Mouse (Mus musculus) testis, adult 2 months (tissue): ENCODE measurements around the gene Cd19. TPM values are rescaled to one million over a fixed set of nuclear protein-coding genes. Genes with fewer than 3 reads are reported as not detected.

Experiments
- H3K27ac ChIP-seq: fragments of 200-500 bp; 2 replicates; pipeline ENCODE4 v1.5.1; 2012; ENCODE audit warnings: low read depth, low read length; ENCODE audit not compliant: control insufficient read depth, insufficient read depth
- H3K27me3 ChIP-seq: fragments of 200-500 bp; 2 replicates; pipeline ENCODE4 v1.6.1; 2012; ENCODE audit warnings: mild to moderate bottlenecking, low read length, moderate library complexity; ENCODE audit not compliant: control insufficient read depth, insufficient read depth
- H3K36me3 ChIP-seq: fragments of 200-500 bp; 2 replicates; pipeline ENCODE4 v1.6.1; 2012; ENCODE audit warnings: mild to moderate bottlenecking, low read length; ENCODE audit not compliant: control insufficient read depth, insufficient read depth
- H3K4me1 ChIP-seq: fragments of 200-500 bp; 2 replicates; pipeline ENCODE4 v1.6.1; 2012; ENCODE audit warnings: low read length; ENCODE audit not compliant: control insufficient read depth, insufficient read depth
- H3K4me3 ChIP-seq: fragments of 200-500 bp; 2 replicates; pipeline ENCODE4 v1.5.1; 2012; ENCODE audit warnings: low read depth, mild to moderate bottlenecking, low read length, moderate library complexity, mixed read lengths; ENCODE audit not compliant: control insufficient read depth
- CTCF ChIP-seq: fragments of 200-500 bp; IDR thresholded peaks from 2 replicates; pipeline ENCODE4 v1.5.1; 2012; ENCODE audit warnings: low read depth, mild to moderate bottlenecking, inconsistent platforms, low read length, moderate library complexity; ENCODE audit not compliant: control insufficient read depth, insufficient read depth, insufficient replicate concordance
- POLR2A ChIP-seq: fragments of 200-500 bp; IDR thresholded peaks from 2 replicates; pipeline ENCODE4 v1.6.1; 2012; ENCODE audit warnings: low read depth, mild to moderate bottlenecking, inconsistent platforms, low read length, moderate library complexity; ENCODE audit not compliant: control insufficient read depth
- polyA plus RNA-seq: library from polyadenylated mRNA; depleted of rRNA; stranded (reverse); fragments of >200 nt; gene quantifications from 2 replicates; pipeline ENCODE4 v1.2.3, GENCODE M21; 2012

The Cd19 gene
- polyA plus RNA-seq, 1 experiment, result 1.8 TPM

DNA sequence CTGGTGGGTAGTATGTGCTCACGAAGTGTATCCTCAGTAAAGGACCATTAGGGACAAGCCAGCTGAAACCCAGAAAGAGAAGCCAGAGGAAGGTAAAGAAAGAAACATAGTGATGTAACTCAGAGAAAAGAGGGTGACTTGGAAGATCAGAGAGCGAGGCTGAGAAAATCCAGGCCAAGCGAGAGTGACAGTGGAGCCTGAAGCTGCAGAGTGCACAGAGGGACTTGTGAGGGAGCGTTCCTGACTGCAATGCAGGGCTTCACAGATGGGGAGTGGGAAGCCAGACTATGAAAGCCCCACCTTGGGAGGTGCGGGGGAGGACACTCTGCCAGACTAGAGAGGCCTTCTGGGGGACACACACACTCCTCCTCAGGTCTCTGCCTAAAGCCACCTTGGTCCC lies 43.5 kb upstream of the Cd19 start:
- Histone ChIP-seq H3K27me3 (no peaks in the 10 kb centered on the region), H3K27ac (no peak overlapping the region), H3K4me1 (no peaks in the 10 kb centered on the region; the same call in 1 of the 2 replicates), H3K4me3 (no peak overlapping the region), H3K36me3 (no peaks in the 10 kb centered on the region)
- TF ChIP-seq CTCF (no peak), POLR2A (no peak)

DNA sequence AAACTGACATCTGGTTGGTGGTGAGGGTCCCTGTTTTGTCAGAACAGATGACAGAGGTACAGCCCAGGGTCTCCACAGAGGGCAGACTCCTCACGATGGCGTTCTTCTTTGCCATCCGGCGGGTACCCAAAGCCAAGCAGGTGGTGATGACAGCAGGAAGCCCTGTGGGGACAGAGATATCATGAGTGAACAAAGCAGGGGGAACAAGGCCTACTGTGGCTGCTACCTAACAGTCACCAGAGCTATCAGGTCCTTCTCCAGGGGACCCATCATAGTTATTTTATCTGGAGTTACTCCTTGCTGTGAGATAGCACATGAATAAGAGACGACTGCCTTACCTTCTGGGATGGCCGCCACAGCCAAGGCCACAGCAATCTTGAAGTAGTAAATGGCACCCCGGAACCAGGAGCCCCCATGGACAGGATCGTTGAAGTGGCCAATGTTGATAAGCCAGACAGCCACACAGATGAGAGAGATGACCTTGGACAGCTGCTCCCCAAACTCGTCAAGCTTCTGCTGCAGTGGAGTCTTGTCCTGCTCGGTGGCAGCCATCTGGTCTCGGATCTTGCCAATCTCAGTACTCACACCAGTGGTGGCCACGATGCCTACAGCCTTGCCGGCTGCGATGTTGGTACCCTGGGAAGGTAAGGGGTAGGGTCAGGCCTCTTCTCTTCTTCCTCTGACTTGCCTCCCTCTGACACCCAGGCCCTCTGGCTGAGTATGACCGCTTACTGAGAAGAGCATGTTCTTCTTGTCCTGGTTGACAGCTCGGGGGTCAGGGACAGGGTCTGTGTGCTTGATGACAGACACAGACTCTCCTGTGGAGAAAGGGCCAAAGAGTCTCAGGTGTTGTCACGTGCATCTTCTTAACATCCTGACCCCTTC lies 41.9 kb upstream of the Cd19 start:
- Histone ChIP-seq H3K4me1 (peaks cover 2% of the 10 kb centered on the region; the same call in 1 of the 2 replicates), H3K4me3 (no peak overlapping the region), H3K27me3 (no peaks in the 10 kb centered on the region), H3K27ac (no peak overlapping the region), H3K36me3 (no peaks in the 10 kb centered on the region)
- TF ChIP-seq CTCF, result no peak
- TF ChIP-seq POLR2A, result no peak

DNA sequence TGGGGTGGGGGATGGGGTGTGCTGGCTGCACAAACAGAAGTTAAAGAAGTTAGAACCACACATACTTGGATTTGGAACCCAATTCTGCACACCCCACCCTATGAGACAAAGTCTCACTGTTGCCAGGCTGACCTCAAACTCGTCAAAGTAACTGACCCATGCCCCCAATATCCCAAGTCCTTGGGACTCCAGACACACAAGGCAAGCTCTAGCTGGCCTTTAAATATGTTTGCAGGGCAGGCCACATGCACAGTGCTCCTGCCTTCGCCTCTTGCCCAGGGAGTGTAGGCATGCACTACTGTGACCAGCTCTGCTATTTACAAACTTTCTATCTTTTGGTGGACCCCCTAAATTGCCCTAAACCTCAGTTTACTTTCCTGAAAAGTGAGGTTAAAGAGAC lies 40.6 kb upstream of the Cd19 start:
- TF ChIP-seq CTCF (no peak), POLR2A (no peak)
- Histone ChIP-seq H3K36me3 (no peaks in the 10 kb centered on the region), H3K27ac (no peak overlapping the region), H3K27me3 (no peaks in the 10 kb centered on the region), H3K4me3 (no peak overlapping the region), H3K4me1 (peaks cover 2% of the 10 kb centered on the region; the same call in 1 of the 2 replicates)

DNA sequence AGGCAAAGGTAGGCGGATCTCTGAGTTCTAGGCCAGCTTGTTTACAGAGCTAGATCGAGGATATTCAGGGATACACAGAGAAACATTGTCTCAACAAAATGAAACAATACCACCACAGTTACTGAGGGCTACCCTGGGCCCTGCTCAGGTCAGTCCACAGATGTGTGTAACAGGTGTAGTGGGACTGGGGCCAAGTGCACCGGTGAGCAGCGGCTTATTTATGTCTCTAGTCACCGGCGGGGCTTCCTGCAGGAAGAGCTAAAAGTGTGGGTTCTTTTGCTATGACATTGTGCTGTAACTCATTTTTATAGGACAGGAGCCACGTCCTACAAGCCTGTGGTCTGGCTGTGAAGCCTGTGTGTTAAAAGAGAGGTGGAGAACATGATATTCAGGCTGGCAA lies 39.2 kb upstream of the Cd19 start:
- H3K36me3 ChIP-seq, result no peaks in the 10 kb centered on the region
- no peaks in the 10 kb centered on the region for H3K27me3 ChIP-seq
- peaks cover 2% of the 10 kb centered on the region; the same call in 1 of the 2 replicates for H3K4me1 ChIP-seq
- no peak overlapping the region for H3K4me3 ChIP-seq
- TF ChIP-seq CTCF (no peak), POLR2A (no peak)
- no peak overlapping the region for H3K27ac ChIP-seq

DNA sequence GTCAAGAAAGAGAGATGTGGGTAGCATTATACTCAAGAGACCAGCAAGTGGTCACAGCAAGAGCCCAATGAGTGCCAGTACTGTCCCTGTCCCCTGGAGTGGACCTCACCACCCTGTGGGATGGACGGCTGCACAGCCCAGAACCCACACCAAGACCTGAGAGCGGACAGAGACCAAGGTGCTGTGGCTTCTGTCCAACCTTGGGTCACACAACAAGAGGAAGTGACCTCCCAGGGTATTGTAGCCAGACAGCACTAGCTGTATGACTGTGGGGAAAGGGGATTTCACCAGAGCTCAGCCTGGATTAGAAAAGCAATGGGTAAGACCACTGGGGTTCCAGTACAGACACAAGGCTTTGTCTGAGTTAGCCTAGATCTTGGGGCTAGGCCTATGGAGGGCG lies 37.6 kb upstream of the Cd19 start:
- no peaks in the 10 kb centered on the region for H3K36me3 ChIP-seq
- H3K4me1 ChIP-seq, result peaks cover 2% of the 10 kb centered on the region; the same call in 1 of the 2 replicates
- H3K27me3 ChIP-seq, result no peaks in the 10 kb centered on the region
- no peak overlapping the region for H3K27ac ChIP-seq
- TF ChIP-seq POLR2A, result no peak
- no peak for TF ChIP-seq CTCF
- H3K4me3 ChIP-seq, result no peak overlapping the region

DNA sequence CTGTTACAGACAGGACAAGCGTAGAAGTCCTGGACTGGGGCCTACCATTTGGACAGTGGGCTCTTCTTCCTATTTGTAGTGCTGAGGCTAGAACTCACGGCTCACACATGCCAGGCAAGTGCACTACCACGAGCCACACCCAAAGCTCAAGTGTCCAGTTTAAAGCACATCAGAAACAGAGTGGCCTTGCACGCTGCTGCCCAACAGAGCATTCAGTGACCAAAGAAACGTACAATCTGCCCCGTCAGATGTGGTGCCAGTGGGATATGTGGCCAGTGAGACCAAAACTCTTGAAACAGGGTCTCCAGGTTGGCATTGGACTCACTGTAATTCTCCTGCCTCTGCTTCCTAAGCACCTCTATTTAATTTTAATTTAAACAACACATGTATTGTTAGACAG lies 36.0 kb upstream of the Cd19 start:
- TF ChIP-seq POLR2A (no peak), CTCF (no peak)
- Histone ChIP-seq H3K27ac (no peak overlapping the region), H3K4me3 (no peak overlapping the region)

DNA sequence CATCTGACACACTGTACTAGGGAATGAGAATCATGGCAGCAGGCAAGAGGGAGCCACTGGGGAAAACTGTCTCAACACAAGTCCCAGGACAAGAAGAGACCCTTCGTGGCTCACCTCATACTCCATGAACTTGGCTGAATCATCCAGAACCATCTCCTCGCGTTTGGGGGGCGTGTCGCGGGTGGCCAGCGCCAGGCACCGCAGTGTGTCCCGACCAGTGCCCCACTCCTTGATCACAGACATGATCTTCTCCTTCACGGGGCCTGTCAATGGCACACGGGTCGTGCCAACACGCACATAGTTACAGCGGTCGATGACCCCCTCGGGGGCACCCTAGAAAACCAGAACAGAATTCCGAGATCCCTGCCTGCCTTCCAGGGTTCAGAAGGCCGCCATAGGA lies 35.3 kb upstream of the Cd19 start:
- H3K27ac ChIP-seq, result no peak overlapping the region
- TF ChIP-seq POLR2A (no peak), CTCF (no peak)
- H3K27me3 ChIP-seq, result no peaks in the 10 kb centered on the region
- peaks cover 2% of the 10 kb centered on the region; the same call in 1 of the 2 replicates for H3K4me1 ChIP-seq
- H3K36me3 ChIP-seq, result no peaks in the 10 kb centered on the region
- no peak overlapping the region for H3K4me3 ChIP-seq

More for the DNA sequence above, 36.0 kb upstream of the Cd19 start:
- Histone ChIP-seq H3K27me3 (no peaks in the 10 kb centered on the region), H3K4me1 (peaks cover 2% of the 10 kb centered on the region; the same call in 1 of the 2 replicates), H3K36me3 (no peaks in the 10 kb centered on the region)

DNA sequence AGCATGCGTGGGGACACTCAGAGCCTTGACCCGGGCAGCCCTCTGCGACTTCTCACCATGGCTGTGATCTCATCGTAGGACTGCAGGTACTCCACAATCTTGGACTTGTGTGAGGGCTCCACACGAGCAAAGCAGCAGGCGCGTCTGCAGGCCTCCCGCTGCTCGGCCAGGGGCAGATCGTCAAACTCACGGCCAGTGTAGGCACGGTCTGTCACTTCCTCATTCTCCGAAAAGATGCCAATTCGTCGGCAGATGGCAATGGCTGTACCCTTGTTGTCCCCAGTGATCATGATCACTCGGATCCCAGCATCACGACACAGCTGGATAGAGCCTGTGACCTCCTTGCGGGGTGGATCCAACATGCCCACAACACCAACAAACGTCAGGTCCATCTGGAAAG lies 33.8 kb upstream of the Cd19 start:
- H3K4me1 ChIP-seq, result peaks cover 2% of the 10 kb centered on the region; the same call in 1 of the 2 replicates
- no peaks in the 10 kb centered on the region for H3K27me3 ChIP-seq
- no peaks in the 10 kb centered on the region for H3K36me3 ChIP-seq
- no peak overlapping the region for H3K27ac ChIP-seq
- TF ChIP-seq CTCF, result no peak
- no peak for TF ChIP-seq POLR2A
- H3K4me3 ChIP-seq, result no peak overlapping the region
